ENCODE assay signal across 28 mouse cellular contexts in the genomic region with DNA sequence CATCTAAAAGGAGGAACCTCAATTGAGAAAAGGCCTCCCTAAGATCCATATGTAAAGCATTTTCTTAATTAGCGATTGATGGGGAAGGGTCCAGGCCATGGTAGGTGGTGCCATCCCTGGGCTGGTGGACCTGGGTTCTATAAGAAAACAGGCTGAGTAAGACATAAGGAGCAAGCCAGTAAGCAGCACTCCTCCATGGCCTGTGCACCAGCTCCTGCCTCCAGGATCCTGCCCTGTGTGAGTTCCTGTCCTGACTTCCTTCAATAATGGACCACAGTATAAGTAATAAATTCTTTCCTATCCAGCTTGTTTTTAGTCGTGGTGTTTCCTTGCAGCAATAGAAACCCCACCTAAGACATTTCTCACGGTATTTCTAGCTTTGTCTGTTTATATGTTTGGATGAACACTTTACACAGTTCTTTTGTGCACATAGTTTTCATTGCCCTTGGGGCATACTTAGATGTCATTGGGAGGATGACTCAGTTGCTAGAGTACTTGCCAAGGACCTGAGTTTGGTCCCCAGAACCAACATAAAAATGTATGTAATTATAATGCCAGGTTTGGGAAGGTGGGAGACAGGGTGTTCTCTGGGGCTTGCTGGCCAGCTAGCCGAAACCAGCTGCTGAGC. TPM values are rescaled to one million over a fixed set of nuclear protein-coding genes. Genes with fewer than 3 reads are reported as not detected.
DNase-seq lines count a peak whose midpoint lies in the region; ATAC-seq and TF ChIP-seq lines count a peak whose summit lies in the region.
"Had no signal": no experiment of that assay in that cellular context is flagged by ENCODE, and none has a peak within 500 bp of the region (broad histone marks: within the 10 kb centered on the region; RNA-seq: fewer than 3 reads in every experiment).

No protein-coding gene starts in this region.

- in situ Hi-C loops in Patski (cut with MboI; ENCODE audit: low pct_unique_long_range_greater_than_20kb): loop anchor here (10.0 kb wide), 1 partner anchor 47 kb away; no protein-coding TSS in a partner anchor

- WGBS in kidney, adult 2 months: 75% methylated on average over 4 of the region's 4 CpGs
- 70% methylated on average over 4 of the region's 4 CpGs for WGBS in kidney, postnatal 0 days

- H3K4me3 ChIP-seq in kidney, adult 2 months (ENCODE audit: insufficient read depth, low read depth, low read length): no peak overlapping the region
- H3K4me3 ChIP-seq in kidney, postnatal 0 days (replicated peaks; ENCODE audit: low read depth, low read length): no peak overlapping the region
- H3K4me3 ChIP-seq: forebrain, embryonic 10.5 days; forebrain, embryonic 13.5 days; heart, embryonic 10.5 days; heart, embryonic 13.5 days; hindbrain, embryonic 12.5 days; hindbrain, embryonic 15.5 days; intestine, embryonic 15.5 days had no signal

- TF ChIP-seq POLR2A in kidney, adult 2 months (IDR thresholded peaks at IDR 0.05; ENCODE audit: low read depth, low read length): no peak

- H3K9ac ChIP-seq in kidney, postnatal 0 days (ENCODE audit: low read depth, low read length): no peak overlapping the region
- H3K9ac ChIP-seq: forebrain, embryonic 13.5 days; heart, embryonic 13.5 days; hindbrain, embryonic 12.5 days; hindbrain, embryonic 15.5 days; intestine, embryonic 15.5 days had no signal

- TF ChIP-seq CTCF in kidney, adult 2 months (conservative IDR thresholded peaks at IDR 0.05; ENCODE audit: insufficient read depth, insufficient read length, low read depth, low read length): no peak
- TF ChIP-seq CTCF in kidney, postnatal 0 days (IDR thresholded peaks at IDR 0.05; ENCODE audit: low read depth): no peak
- no peak for TF ChIP-seq CTCF in Patski (IDR thresholded peaks at IDR 0.05)

- no peaks in the 10 kb centered on the region for H3K27me3 ChIP-seq in kidney, adult 2 months (replicated peaks; ENCODE audit: control insufficient read depth, insufficient read depth, low read length)
- H3K27me3 ChIP-seq in kidney, postnatal 0 days (ENCODE audit: insufficient read depth, low read length): no peaks in the 10 kb centered on the region
- no peaks in the 10 kb centered on the region for H3K27me3 ChIP-seq in Patski
- H3K27me3 ChIP-seq: forebrain, embryonic 13.5 days; heart, embryonic 13.5 days; hindbrain, embryonic 12.5 days; hindbrain, embryonic 15.5 days; intestine, embryonic 15.5 days had no signal

- no peak overlapping the region for H3K4me2 ChIP-seq in kidney, postnatal 0 days (ENCODE audit: low read length)
- H3K4me2 ChIP-seq: forebrain, embryonic 13.5 days; heart, embryonic 13.5 days; hindbrain, embryonic 12.5 days; hindbrain, embryonic 15.5 days; intestine, embryonic 15.5 days had no signal

- peak; percentile 30 for DNase-seq in adrenal gland, adult 2 months
- DNase-seq in adrenal gland, postnatal 4 days (ENCODE audit: low spot score in 2 of 2): no peak
- DNase-seq in kidney, adult 2 months: no peak
- DNase-seq in kidney, adult 11 months: no peak
- DNase-seq in kidney, postnatal 0 days (ENCODE audit: low spot score): no peak
- DNase-seq in kidney, postnatal 14 days: no peak
- peak; percentile 46 for DNase-seq in Patski (ENCODE audit: low read depth, low spot score)
- DNase-seq in spleen, postnatal 10 days (ENCODE audit: low spot score in 2 of 2): no peak
- DNase-seq: adrenal gland, postnatal 10 days; adrenal gland, postnatal 36 days; cerebellum, adult 11-12 months; cerebellum, adult 8-10 months; cerebellum, postnatal 10 days; cerebellum, postnatal 36 days; gastrocnemius, postnatal 25 days; heart, adult 18-20 months; heart, postnatal 14 days had no signal

- ATAC-seq in kidney, postnatal 0 days (replicated peaks; ENCODE audit: low FRiP score, low read depth): no peak
- ATAC-seq in Patski: peak; percentile 66
- ATAC-seq: activated CD4-positive, CD25-positive, alpha-beta regulatory T cell, adult 4 months; CD4-positive, CD25-positive, alpha-beta regulatory T cell, adult 4 months; forebrain, embryonic 13.5 days; forebrain, embryonic 16.5 days had no signal

- no peaks in the 10 kb centered on the region for H3K9me3 ChIP-seq in kidney, postnatal 0 days (replicated peaks; ENCODE audit: low read length)
- H3K9me3 ChIP-seq: forebrain, embryonic 10.5 days; forebrain, embryonic 13.5 days; heart, embryonic 10.5 days; heart, embryonic 13.5 days; hindbrain, embryonic 12.5 days; hindbrain, embryonic 15.5 days; intestine, embryonic 15.5 days had no signal

- H3K4me1 ChIP-seq in kidney, adult 2 months (ENCODE audit: control insufficient read depth, insufficient read depth, low read length): peaks cover 11% of the 10 kb centered on the region
- H3K4me1 ChIP-seq in kidney, postnatal 0 days (replicated peaks; ENCODE audit: insufficient read depth, low read length): 0 out of 2 replicates have a peak, but pooled peaks cover 10% of the 10 kb centered on the region

- CTCF ChIA-PET in Patski (lab: Charles Lee): interaction anchor here (1.5 kb wide), 2 partner anchors 9 to 126 kb away, joined by 3 read pairs; no protein-coding TSS in a partner anchor

- POLR2A ChIA-PET in Patski (lab: Charles Lee): interaction anchor here (1.7 kb wide), 1 partner anchor 10 kb away, joined by 4 read pairs; no protein-coding TSS in a partner anchor

- H3K27ac ChIP-seq in kidney, adult 2 months (ENCODE audit: insufficient read depth, low read depth, low read length): peak overlapping the region; percentile 26
- H3K27ac ChIP-seq in kidney, postnatal 0 days: peak overlapping the region; percentile 71; the same call in 1 of the 2 replicates
- H3K27ac ChIP-seq: forebrain, embryonic 10.5 days; forebrain, embryonic 13.5 days; heart, embryonic 10.5 days; heart, embryonic 13.5 days; hindbrain, embryonic 12.5 days; hindbrain, embryonic 15.5 days had no signal

- H3K36me3 ChIP-seq in kidney, adult 2 months (ENCODE audit: control insufficient read depth, insufficient read depth, low read length): no peaks in the 10 kb centered on the region
- H3K36me3 ChIP-seq in kidney, postnatal 0 days (ENCODE audit: insufficient read depth, low read length): no peaks in the 10 kb centered on the region
- H3K36me3 ChIP-seq: forebrain, embryonic 10.5 days; heart, embryonic 10.5 days; heart, embryonic 13.5 days; hindbrain, embryonic 12.5 days; hindbrain, embryonic 15.5 days; intestine, embryonic 15.5 days had no signal

RNA-seq across cellular contexts. Expression of a gene that starts 13.3 kb away (rescaled TPM):
- 10 to 100 TPM; 24.6 to 35.2 TPM for total RNA-seq in adrenal gland, adult 2 months (2021)
- 14.7 and 15.4 TPM in 2 replicates for polyA plus RNA-seq in adrenal gland, adult 2 months (2012; rRNA removed)
- 10 to 100 TPM; 46.7 to 50.3 TPM for total RNA-seq in adrenal gland, postnatal 4 days (2021)
- polyA plus RNA-seq in kidney, adult 2 months (2012; rRNA removed): 21.7 and 23.7 TPM in 2 replicates
- polyA plus RNA-seq in kidney, postnatal 0 days (2015; fragmentation: Nextera tagmentation; extraction: Ambion mirVana): 36.4 and 39.8 TPM in 2 replicates
- polyA plus RNA-seq in Patski (2021): 60.4 TPM
- total RNA-seq: MEL had no signal
- polyA plus RNA-seq: activated CD4-positive, CD25-positive, alpha-beta regulatory T cell, adult 4 months; CD4-positive, CD25-positive, alpha-beta regulatory T cell, adult 4 months had no signal

Comparison
In these comparisons a context has a peak if more than half of its experiments do, and no peak if none do; other contexts are left out.
1. DNase-seq: peak in adrenal gland, adult 2 months (single experiment) and Patski (single experiment); none in adrenal gland, postnatal 4 days (0 of 2), kidney, adult 2 months (single experiment), kidney, adult 11 months (single experiment), kidney, postnatal 0 days (single experiment), kidney, postnatal 14 days (single experiment) and spleen, postnatal 10 days (0 of 2).